Mouse (Mus musculus) mouse trophoblast stem cell (cell line): ENCODE data around the gene Calm5.
"Not testable (repeated sequence)": the region's sequence is repeated elsewhere in the genome, so short reads cannot be mapped to it uniquely, and the experiment has no call there.

Source experiments
- in situ Hi-C, 2 experiments: fragments of 300-500 bp; cut with MseI, MboI; formaldehyde crosslinking; loops; 2 replicates in 1 of 2; 3 replicates in 1 of 2; pipeline ENCODE4 v1.15.1; 2025

Calm5 gene

DNA sequence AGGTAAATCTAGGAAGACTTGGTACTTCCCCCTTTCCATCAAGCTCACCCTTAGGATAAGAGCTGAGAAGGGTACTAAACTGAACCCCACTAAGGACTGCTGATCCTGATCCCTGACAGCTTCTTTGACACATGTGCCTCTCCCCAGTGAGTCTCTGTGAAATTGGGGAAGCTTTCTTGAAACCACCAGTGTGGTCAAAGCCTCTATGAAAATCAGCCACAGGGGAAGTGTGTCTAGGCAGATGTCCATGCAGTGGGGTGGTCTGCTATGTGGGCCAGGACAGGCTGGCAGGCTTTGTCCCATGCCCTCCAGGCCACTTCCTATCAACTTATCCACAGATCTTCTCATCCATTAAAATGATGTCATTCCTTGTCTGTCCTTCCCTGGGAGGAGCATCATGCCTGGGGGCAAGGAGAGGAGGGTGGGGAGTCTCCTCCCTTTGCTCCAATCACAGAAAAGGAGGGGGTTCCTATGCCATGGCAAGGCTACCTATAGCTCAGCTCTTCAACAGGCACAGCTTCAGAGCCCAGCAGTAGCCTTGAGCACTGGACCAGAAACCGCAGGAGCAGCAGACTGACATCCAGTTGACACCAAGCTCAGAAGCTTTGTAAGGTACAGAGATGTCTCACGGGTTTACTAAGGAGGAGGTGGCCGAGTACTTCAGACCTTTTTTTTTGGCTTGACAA, at the start of gene Calm5:
TSS of gene Calm5 (plus strand) at position 526 of the 686 bp plus-strand sequence.
- in situ Hi-C loops: not testable (repeated sequence)

DNA sequence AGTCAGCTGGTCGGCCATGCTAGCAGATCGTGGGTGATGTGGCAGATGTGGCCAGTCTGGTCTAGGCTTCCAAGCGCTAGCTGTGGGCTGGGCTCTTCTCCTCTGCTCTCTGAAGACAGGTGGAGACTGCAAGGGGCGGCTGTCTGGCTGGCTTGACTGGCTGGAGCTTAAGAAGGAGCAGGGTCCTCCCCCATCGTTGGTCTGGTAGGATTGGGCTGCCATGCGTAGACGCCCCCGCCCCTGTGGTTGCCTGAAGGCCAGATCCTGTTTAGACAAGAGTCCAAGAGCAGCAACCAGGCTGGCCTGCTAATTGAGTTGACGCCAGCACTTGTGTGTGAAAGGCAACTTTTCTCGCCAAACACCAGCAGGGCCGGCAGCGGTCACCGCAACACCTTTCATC, 49.8 kb upstream of the Calm5 start, which contains the start of gene Calml3:
TSS of gene Calml3 (minus strand) at position 131 of the 400 bp plus-strand sequence.
- in situ Hi-C loops: no loop called here

GRCm38 (mm10) chr13:3805132-3805531, 48.8 kb upstream of the Calm5 start:
- in situ Hi-C loops: no loop called here

GRCm38 (mm10) chr13:3805638-3806037, 48.3 kb upstream of the Calm5 start:
- in situ Hi-C loops: no loop called here

DNA sequence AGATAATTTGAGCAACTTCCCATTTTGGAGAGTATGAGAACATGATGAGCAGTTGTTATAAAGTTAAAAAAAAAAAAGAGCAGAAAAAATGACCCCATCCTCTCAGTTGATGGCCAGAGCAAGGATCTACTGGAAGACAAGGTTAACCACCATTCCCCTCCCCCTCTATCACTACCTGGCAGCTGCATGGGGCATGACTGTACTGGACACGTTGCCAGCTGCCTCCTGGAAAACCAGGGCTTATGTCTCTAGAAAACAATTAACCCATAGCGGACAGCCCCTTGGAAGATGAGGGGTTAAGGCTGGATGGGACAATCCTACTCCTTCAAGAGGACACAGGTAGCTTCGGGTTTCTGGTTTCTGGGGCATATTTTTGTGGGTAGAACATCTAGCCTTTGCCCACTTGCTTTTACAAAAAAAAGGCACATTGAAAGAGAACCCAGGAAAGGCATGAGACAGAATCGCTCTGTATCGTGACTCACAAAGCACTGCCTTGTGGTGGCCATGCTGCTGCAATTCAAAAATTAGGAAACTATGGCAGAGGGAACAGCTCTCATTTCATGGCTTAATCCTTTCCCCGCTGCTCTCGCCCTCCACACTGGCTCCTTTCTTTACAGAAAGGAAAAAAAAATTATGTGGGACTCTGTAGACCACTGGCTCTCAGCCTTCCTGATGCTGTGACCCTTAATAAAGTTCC, 46.7 kb upstream of the Calm5 start:
- in situ Hi-C loops: no loop called here

DNA sequence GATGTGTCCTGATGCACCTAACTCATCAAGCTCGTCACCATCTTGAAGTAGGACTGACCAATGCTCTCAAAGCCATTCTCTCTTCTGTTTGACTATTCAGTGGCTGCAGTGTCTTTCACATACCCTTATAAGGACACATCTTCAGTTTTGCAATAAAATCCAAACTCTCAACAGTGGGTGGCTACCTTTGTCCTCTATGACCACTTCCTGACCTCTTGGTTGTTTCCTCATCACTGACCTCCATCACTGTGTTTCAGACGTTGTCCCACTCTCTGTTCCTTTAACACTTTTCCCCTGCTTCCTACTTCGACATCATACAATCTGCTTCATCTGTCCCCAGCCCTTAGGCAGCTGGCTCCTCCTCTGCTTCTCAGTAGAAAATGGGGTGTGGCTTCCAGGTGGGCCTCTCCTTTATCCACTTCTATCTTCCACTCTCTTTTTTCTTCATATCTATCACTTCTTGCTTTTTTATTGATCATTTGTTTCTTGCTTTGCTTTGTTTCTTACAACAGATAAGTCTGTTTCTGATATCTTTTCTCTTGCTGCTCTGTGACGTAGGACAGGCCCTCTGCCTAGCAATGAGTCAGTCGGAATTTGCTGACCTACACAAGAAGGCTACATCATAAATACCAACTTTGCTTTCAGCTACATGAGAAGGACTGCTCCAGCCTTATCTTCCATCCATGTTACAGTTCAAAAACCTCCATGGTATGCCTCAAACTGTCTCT, 35.8 kb upstream of the Calm5 start:
- in situ Hi-C loops: no loop called here

DNA sequence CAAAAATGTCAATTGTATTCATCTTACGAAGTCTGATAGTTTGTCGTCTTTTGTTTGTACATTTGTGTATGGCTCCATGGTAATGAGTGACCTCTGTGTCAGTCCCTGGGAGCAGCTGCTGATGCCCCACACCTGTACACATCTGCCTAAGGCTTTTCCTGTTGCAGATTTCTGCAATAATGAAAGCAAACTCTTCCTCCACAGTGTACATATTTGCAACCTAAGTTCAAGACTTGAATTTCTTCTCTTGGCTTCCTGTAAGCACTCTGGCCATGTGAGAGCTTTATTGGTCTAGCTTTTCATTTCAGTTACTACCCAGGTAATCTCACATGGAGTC, 35.3 kb upstream of the Calm5 start:
- in situ Hi-C loops: no loop called here

- in situ Hi-C loops: no loop called here
Measured at GRCm38 (mm10) chr13:3822105-3822504, 31.9 kb upstream of the Calm5 start.

DNA sequence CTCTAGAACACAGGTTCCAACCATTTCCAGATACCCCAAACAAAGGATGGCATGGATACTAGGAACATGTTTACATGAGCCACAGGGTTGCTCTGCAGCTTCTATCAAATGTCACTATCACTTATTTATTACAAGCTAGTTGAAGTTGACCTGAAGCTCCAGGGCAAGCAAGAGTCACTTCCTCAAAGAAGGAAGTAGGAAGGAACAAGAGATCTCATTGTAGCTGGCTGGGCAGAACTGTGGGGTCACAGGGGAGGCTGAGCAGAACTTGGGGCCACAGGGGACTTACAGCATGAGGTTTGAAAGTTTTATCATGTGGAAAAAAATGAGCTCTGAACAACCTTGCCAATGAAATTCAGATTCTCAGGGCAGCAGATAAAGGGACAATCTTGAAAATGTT, 28.2 kb upstream of the Calm5 start:
- in situ Hi-C loops: no loop called here

GRCm38 (mm10) chr13:3831546-3831945, 22.4 kb upstream of the Calm5 start:
- in situ Hi-C loops: no loop called here

DNA sequence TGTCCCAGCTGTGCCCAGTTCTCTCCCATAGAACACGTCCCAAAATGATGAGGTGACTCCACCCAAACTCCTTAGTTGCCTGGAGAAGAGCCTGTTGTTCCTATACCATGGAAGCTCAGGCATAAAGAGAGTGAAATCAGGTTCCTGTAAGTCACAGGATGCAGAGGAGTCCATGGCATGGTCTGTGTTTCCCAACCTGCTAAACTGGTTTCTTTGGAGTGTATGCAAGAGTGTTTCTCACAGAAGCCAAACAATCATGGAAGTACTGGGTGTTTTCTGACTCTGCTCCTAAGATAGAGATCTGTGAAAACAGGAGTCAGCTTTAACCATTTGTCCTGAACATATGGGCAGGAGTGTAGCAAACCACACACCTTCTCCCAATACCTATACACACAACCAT, 22.0 kb upstream of the Calm5 start:
- in situ Hi-C loops: no loop called here

- in situ Hi-C loops: no loop called here
Measured at GRCm38 (mm10) chr13:3832450-3832849, 21.5 kb upstream of the Calm5 start.

GRCm38 (mm10) chr13:3833644-3834043, 20.3 kb upstream of the Calm5 start:
- in situ Hi-C loops: not testable (repeated sequence)

GRCm38 (mm10) chr13:3837312-3837807, 16.6 kb upstream of the Calm5 start, which contains the start of gene Calm4:
Gene Calm4 (plus strand): TSS chr13:3837757.
- in situ Hi-C loops: not testable (repeated sequence)

DNA sequence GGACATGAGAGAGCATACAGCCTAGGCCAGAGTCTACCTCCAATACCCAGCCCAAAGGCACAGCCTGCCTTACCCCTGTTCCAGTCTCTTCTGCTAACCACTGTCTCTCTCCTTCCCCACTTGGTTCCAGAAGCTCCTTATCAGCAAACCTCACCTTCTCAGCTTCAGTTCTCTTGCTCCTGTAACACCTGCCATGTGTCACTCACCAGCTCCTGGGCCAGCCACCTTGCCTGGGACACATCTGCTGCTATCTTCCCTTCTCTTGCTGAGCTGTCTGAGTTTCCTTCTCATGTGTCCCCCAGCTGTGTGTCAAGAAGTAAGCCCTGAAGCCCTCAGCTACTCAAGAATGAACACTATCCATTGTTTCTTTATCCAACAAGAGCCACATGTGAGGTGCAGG, 13.3 kb upstream of the Calm5 start:
- in situ Hi-C loops: not testable (repeated sequence)

- in situ Hi-C loops: no loop called here
Measured at GRCm38 (mm10) chr13:3850330-3850729, 3.6 kb upstream of the Calm5 start.

DNA sequence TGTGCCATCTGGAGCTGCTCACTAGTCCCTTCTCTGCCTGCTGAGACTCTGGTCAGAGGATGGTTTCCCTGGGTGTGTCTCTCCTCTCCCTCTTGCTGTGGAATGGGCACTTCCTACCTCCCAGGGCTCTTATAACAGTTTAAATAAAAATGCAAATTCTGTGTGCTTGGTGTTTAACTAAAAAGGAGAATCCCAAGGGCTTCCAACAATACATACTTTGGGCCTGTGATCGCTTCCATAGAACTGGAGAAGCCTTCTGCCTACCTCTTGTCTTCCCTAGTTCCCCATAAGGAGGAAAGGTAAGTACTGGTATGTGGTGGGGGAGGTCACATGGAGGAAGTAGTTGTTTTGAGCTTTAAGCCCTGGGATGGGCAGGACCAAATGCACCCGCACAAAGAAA, 883 bp downstream of the Calm5 start:
- in situ Hi-C loops: no loop called here

DNA sequence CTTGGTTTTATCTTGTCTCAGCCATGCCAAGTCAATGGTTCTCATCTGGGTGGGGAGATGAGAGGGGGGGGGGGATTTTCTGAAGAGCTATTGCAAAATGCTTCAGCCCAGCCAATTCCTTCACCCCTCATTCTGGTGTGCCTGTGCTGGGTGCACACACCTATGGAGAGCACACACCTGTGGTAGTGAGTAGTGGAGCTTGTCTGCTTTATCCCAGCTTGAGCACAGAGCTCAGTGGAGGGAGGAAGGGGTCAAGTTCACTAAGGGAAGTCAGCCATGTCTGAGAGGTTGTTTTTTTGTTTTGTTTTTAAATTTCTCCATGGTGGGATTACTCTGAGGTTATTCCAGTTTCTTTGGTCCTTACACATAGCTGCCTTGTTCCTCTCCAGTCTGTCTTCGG, 2.3 kb downstream of the Calm5 start:
- in situ Hi-C loops: no loop called here

DNA sequence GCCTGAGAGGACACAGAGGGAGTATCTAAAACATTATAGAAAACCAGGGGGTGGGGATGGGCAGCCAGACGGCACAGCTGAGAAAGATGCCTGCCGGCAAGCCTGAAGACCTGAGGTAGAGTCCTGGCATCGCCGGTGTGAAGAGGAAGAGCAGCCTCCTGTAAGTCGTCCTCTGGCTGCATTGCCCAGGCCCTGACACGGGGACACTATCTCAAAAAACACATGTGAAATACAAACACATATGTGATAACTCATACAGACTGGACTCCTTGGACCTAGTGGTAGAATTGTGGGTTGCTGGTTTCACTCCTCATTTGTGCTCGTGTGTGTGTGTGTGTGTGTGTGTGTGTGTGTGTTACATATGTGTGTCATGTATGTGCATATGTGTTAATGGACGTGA, 7.3 kb downstream of the Calm5 start:
- in situ Hi-C loops: no loop called here

GRCm38 (mm10) chr13:3862325-3862724, 8.4 kb downstream of the Calm5 start:
- in situ Hi-C loops: no loop called here

DNA sequence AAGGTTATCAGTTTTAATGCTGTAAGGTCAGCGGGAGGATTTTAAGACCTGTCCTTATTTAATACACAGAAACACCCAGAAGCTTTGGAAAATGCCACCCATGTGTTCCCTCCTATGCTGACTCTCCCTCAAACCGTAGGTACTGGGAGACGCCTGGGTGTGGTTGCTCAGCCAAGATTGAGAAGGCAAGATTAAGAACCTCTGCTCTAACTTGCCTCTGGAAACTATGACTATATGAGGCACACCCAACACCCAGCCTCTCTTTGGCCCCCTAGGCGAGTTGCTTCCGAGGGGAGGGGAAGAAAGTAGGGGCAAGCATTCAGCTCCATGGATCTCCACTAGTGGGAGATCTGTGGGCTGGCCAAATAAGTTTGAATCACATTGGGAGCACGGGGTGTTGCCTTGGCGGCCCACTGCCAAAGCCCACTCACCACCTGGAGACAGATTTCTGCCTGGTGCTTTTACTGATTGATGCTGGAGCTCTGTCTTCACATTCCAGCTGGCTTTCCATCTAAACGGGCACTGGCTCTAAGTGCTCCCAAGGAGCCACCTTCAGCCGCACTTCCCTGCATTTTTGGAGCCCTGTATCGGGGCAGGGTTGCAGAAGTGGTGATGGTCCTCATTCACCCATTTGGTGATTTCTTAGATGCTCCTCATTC, 9.1 kb downstream of the Calm5 start:
- in situ Hi-C loops: no loop called here
